Mouse (Mus musculus) naive thymus-derived CD4-positive, alpha-beta T cell, adult 2 months (primary cell): ENCODE measurements around the gene Exph5.

Experiments used
- DNase-seq: peaks from one replicate; pipeline ENCODE4 v3.0.0-alpha.2; 2011; ENCODE audit warnings: low read depth

The Exph5 gene

GRCm38 (mm10) chr9:53320894-53321650, 19.6 kb downstream of the Exph5 start:
- no peak for DNase-seq

GRCm38 (mm10) chr9:53321683-53322082, 20.2 kb downstream of the Exph5 start:
- no peak for DNase-seq

GRCm38 (mm10) chr9:53323419-53324251, 22.2 kb downstream of the Exph5 start:
- DNase-seq = no peak

- no peak for DNase-seq
These were observed 24.1 kb downstream of the Exph5 start for GRCm38 (mm10) chr9:53325363-53326090.

- DNase-seq = peak; percentile 7
These were observed 26.7 kb downstream of the Exph5 start for GRCm38 (mm10) chr9:53328203-53328602.

- no peak for DNase-seq
These were observed 28.1 kb downstream of the Exph5 start for GRCm38 (mm10) chr9:53329301-53330206.

- no peak for DNase-seq
These were observed 28.8 kb downstream of the Exph5 start for GRCm38 (mm10) chr9:53330247-53330646.

- DNase-seq = no peak
These were observed 32.0 kb downstream of the Exph5 start for GRCm38 (mm10) chr9:53333436-53333835.

GRCm38 (mm10) chr9:53335131-53335530, 33.7 kb downstream of the Exph5 start:
- DNase-seq = no peak

- no peak for DNase-seq
These were observed 38.1 kb downstream of the Exph5 start for GRCm38 (mm10) chr9:53339603-53340002.

GRCm38 (mm10) chr9:53340328-53340916, 39.0 kb downstream of the Exph5 start:
- no peak for DNase-seq

GRCm38 (mm10) chr9:53340969-53341368, 39.5 kb downstream of the Exph5 start:
- peak; percentile 35 for DNase-seq

- no peak for DNase-seq
These were observed 40.5 kb downstream of the Exph5 start for GRCm38 (mm10) chr9:53341981-53342380.

GRCm38 (mm10) chr9:53344646-53345432, 43.4 kb downstream of the Exph5 start:
- no peak for DNase-seq

GRCm38 (mm10) chr9:53345728-53346127, 44.3 kb downstream of the Exph5 start:
- DNase-seq = no peak

GRCm38 (mm10) chr9:53346402-53346801, 44.9 kb downstream of the Exph5 start:
- DNase-seq = no peak

- no peak for DNase-seq
These were observed 47.7 kb downstream of the Exph5 start for GRCm38 (mm10) chr9:53349211-53349610.

GRCm38 (mm10) chr9:53350331-53350730, 48.9 kb downstream of the Exph5 start:
- no peak for DNase-seq

GRCm38 (mm10) chr9:53351899-53352298, 50.4 kb downstream of the Exph5 start:
- DNase-seq = no peak

- no peak for DNase-seq
These were observed 51.7 kb downstream of the Exph5 start for GRCm38 (mm10) chr9:53353161-53353560.
